Mouse (Mus musculus): ENCODE measurements around the gene Fras1. TPM values are rescaled to one million over a fixed set of nuclear protein-coding genes. Genes with fewer than 3 reads are reported as not detected.

The Fras1 gene
- polyA plus RNA-seq, 1 experiment from 2014 or later: 17.8 TPM

- H3K27ac ChIP-seq (replicated peaks): no peak overlapping the region
- WGBS: 68% methylated on average over 8 of the region's 8 CpGs
- peaks cover 4% of the 10 kb centered on the region; the same call in 1 of the 2 replicates for H3K36me3 ChIP-seq
- H3K4me3 ChIP-seq: no peak overlapping the region
- no peak overlapping the region for H3K9ac ChIP-seq
- peaks cover 31% of the 10 kb centered on the region for H3K4me1 ChIP-seq
- no peak overlapping the region for H3K4me2 ChIP-seq
- no peaks in the 10 kb centered on the region for H3K9me3 ChIP-seq
- no peak for ATAC-seq (ENCODE audit: extremely low read depth, insufficient number of reproducible peaks, low FRiP score, low TSS enrichment)
- H3K27me3 ChIP-seq (replicated peaks): no peaks in the 10 kb centered on the region
Observed at GRCm38 (mm10) chr5:96405139-96405842, 31.5 kb downstream of the Fras1 start.

GRCm38 (mm10) chr5:96408291-96408690 is 34.5 kb downstream of the Fras1 start:
- H3K4me3 ChIP-seq: no peak overlapping the region
- no peak overlapping the region for H3K9ac ChIP-seq
- no peaks in the 10 kb centered on the region for H3K27me3 ChIP-seq (replicated peaks)
- H3K4me2 ChIP-seq: no peak overlapping the region
- H3K36me3 ChIP-seq: peaks cover 4% of the 10 kb centered on the region; the same call in 1 of the 2 replicates
- WGBS: 61% methylated on average over 2 of the region's 2 CpGs
- H3K4me1 ChIP-seq: peaks cover 26% of the 10 kb centered on the region
- no peak overlapping the region for H3K27ac ChIP-seq (replicated peaks)
- ATAC-seq (ENCODE audit: extremely low read depth, insufficient number of reproducible peaks, low FRiP score, low TSS enrichment): no peak
- H3K9me3 ChIP-seq: no peaks in the 10 kb centered on the region

- Histone ChIP-seq H3K4me1 (peaks cover 11% of the 10 kb centered on the region), H3K36me3 (no peaks in the 10 kb centered on the region), H3K9me3 (no peaks in the 10 kb centered on the region), H3K9ac (no peak overlapping the region), H3K27me3 (replicated peaks) (no peaks in the 10 kb centered on the region), H3K27ac (replicated peaks) (no peak overlapping the region), H3K4me2 (no peak overlapping the region), H3K4me3 (no peak overlapping the region)
- no peak for ATAC-seq (ENCODE audit: extremely low read depth, insufficient number of reproducible peaks, low FRiP score, low TSS enrichment)
- 72% methylated on average over 11 of the region's 11 CpGs for WGBS
Observed at GRCm38 (mm10) chr5:96412754-96413394, 39.1 kb downstream of the Fras1 start.

GRCm38 (mm10) chr5:96417121-96417520 is 43.4 kb downstream of the Fras1 start:
- WGBS: 83% methylated on average over 4 of the region's 4 CpGs
- no peaks in the 10 kb centered on the region for H3K36me3 ChIP-seq
- peaks cover 13% of the 10 kb centered on the region for H3K4me1 ChIP-seq
- no peaks in the 10 kb centered on the region for H3K27me3 ChIP-seq (replicated peaks)
- H3K9ac ChIP-seq: no peak overlapping the region
- H3K4me3 ChIP-seq: no peak overlapping the region
- ATAC-seq (ENCODE audit: extremely low read depth, insufficient number of reproducible peaks, low FRiP score, low TSS enrichment): no peak
- H3K9me3 ChIP-seq: no peaks in the 10 kb centered on the region
- no peak overlapping the region for H3K4me2 ChIP-seq
- no peak overlapping the region for H3K27ac ChIP-seq (replicated peaks)

- no peaks in the 10 kb centered on the region for H3K9me3 ChIP-seq
- no peak overlapping the region for H3K4me3 ChIP-seq
- WGBS: 68% methylated on average over 3 of the region's 3 CpGs
- H3K27ac ChIP-seq (replicated peaks): no peak overlapping the region
- no peaks in the 10 kb centered on the region for H3K36me3 ChIP-seq
- no peaks in the 10 kb centered on the region for H3K27me3 ChIP-seq (replicated peaks)
- H3K9ac ChIP-seq: no peak overlapping the region
- H3K4me1 ChIP-seq: peaks cover 10% of the 10 kb centered on the region
- no peak overlapping the region for H3K4me2 ChIP-seq
- ATAC-seq (ENCODE audit: extremely low read depth, insufficient number of reproducible peaks, low FRiP score, low TSS enrichment): no peak
Observed at GRCm38 (mm10) chr5:96421550-96421949, 47.8 kb downstream of the Fras1 start.

GRCm38 (mm10) chr5:96422716-96423115 is 49.0 kb downstream of the Fras1 start:
- H3K9ac ChIP-seq: no peak overlapping the region
- no peaks in the 10 kb centered on the region for H3K36me3 ChIP-seq
- H3K4me3 ChIP-seq: no peak overlapping the region
- 75% methylated on average over 5 of the region's 5 CpGs for WGBS
- H3K9me3 ChIP-seq: no peaks in the 10 kb centered on the region
- no peak overlapping the region for H3K27ac ChIP-seq (replicated peaks)
- H3K4me1 ChIP-seq: peaks cover 9% of the 10 kb centered on the region
- no peak for ATAC-seq (ENCODE audit: extremely low read depth, insufficient number of reproducible peaks, low FRiP score, low TSS enrichment)
- H3K4me2 ChIP-seq: no peak overlapping the region
- no peaks in the 10 kb centered on the region for H3K27me3 ChIP-seq (replicated peaks)

- no peak overlapping the region for H3K4me3 ChIP-seq
- H3K9ac ChIP-seq: no peak overlapping the region
- no peaks in the 10 kb centered on the region for H3K27me3 ChIP-seq (replicated peaks)
- H3K9me3 ChIP-seq: no peaks in the 10 kb centered on the region
- 90% methylated on average over 8 of the region's 8 CpGs for WGBS
- no peak for ATAC-seq (ENCODE audit: extremely low read depth, insufficient number of reproducible peaks, low FRiP score, low TSS enrichment)
- H3K4me1 ChIP-seq: peaks cover 33% of the 10 kb centered on the region
- no peaks in the 10 kb centered on the region for H3K36me3 ChIP-seq
- no peak overlapping the region for H3K4me2 ChIP-seq
- no peak overlapping the region for H3K27ac ChIP-seq (replicated peaks)
Observed at GRCm38 (mm10) chr5:96425391-96425790, 51.6 kb downstream of the Fras1 start.

- Histone ChIP-seq H3K4me1 (peaks cover 30% of the 10 kb centered on the region), H3K9me3 (no peaks in the 10 kb centered on the region), H3K36me3 (no peaks in the 10 kb centered on the region), H3K4me3 (no peak overlapping the region), H3K27me3 (replicated peaks) (no peaks in the 10 kb centered on the region), H3K9ac (0 out of 2 replicates have a peak overlapping the region, but pooled peaks have one; percentile 24), H3K27ac (replicated peaks) (no peak overlapping the region), H3K4me2 (peak overlapping the region; percentile 12; the same call in 1 of the 2 replicates)
- ATAC-seq (ENCODE audit: extremely low read depth, insufficient number of reproducible peaks, low FRiP score, low TSS enrichment): no peak
- WGBS: 53% methylated on average over 13 of the region's 13 CpGs
Observed at GRCm38 (mm10) chr5:96429532-96430141, 55.9 kb downstream of the Fras1 start.

GRCm38 (mm10) chr5:96437870-96438269 is 64.1 kb downstream of the Fras1 start:
- no peak overlapping the region for H3K4me2 ChIP-seq
- WGBS: 82% methylated on average over 4 of the region's 4 CpGs

GRCm38 (mm10) chr5:96439811-96440210 is 66.1 kb downstream of the Fras1 start:
- Histone ChIP-seq H3K27me3 (replicated peaks) (no peaks in the 10 kb centered on the region), H3K36me3 (no peaks in the 10 kb centered on the region), H3K4me2 (no peak overlapping the region), H3K27ac (replicated peaks) (no peak overlapping the region), H3K4me3 (no peak overlapping the region), H3K9ac (no peak overlapping the region), H3K9me3 (no peaks in the 10 kb centered on the region), H3K4me1 (peaks cover 21% of the 10 kb centered on the region)
- 73% methylated on average over 4 of the region's 4 CpGs for WGBS
- no peak for ATAC-seq (ENCODE audit: extremely low read depth, insufficient number of reproducible peaks, low FRiP score, low TSS enrichment)

More at GRCm38 (mm10) chr5:96437870-96438269, 64.1 kb downstream of the Fras1 start:
- Histone ChIP-seq H3K9ac (no peak overlapping the region), H3K4me1 (peaks cover 21% of the 10 kb centered on the region), H3K4me3 (no peak overlapping the region), H3K27ac (replicated peaks) (no peak overlapping the region), H3K9me3 (no peaks in the 10 kb centered on the region), H3K27me3 (replicated peaks) (no peaks in the 10 kb centered on the region), H3K36me3 (no peaks in the 10 kb centered on the region)
- ATAC-seq (ENCODE audit: extremely low read depth, insufficient number of reproducible peaks, low FRiP score, low TSS enrichment): no peak

- peaks cover 2% of the 10 kb centered on the region; the same call in 1 of the 2 replicates for H3K36me3 ChIP-seq
- WGBS: 82% methylated on average over 7 of the region's 7 CpGs
- no peak overlapping the region for H3K9ac ChIP-seq
- H3K4me2 ChIP-seq: no peak overlapping the region
- H3K4me3 ChIP-seq: no peak overlapping the region
- no peak overlapping the region for H3K27ac ChIP-seq (replicated peaks)
- no peak for ATAC-seq (ENCODE audit: extremely low read depth, insufficient number of reproducible peaks, low FRiP score, low TSS enrichment)
- H3K27me3 ChIP-seq (replicated peaks): no peaks in the 10 kb centered on the region
- H3K4me1 ChIP-seq: peaks cover 3% of the 10 kb centered on the region; the same call in 1 of the 2 replicates
- H3K9me3 ChIP-seq: no peaks in the 10 kb centered on the region
Observed at GRCm38 (mm10) chr5:96447460-96447859, 73.7 kb downstream of the Fras1 start.
